Mouse (Mus musculus) lung, embryonic 14.5 days (tissue): ENCODE measurements around the gene Nfatc2ip. TPM values are rescaled to one million over a fixed set of nuclear protein-coding genes. Genes with fewer than 3 reads are reported as not detected.

Experiments
- ATAC-seq: fragments of 200-750 bp; cut with Nextera tagmentation; 2 replicates; pipeline ENCODE4 v1.8.0; 2017; ENCODE audit warnings: mild to moderate bottlenecking, moderate TSS enrichment, moderate library complexity; ENCODE audit not compliant: insufficient read depth
- DNase-seq: peaks from one replicate; pipeline ENCODE4 v3.0.0-alpha.2; 2015
- H3K27ac ChIP-seq: fragments of 300-500 bp; sonication (generic); 2 replicates; pipeline ENCODE4 v1.5.1; 2014; ENCODE audit warnings: low read depth, mild to moderate bottlenecking, moderate library complexity
- H3K27me3 ChIP-seq: fragments of 300-500 bp; sonication (generic); 2 replicates; pipeline ENCODE4 v1.6.1; 2014; ENCODE audit warnings: low read length, control low read depth; ENCODE audit not compliant: insufficient read depth
- H3K36me3 ChIP-seq: fragments of 300-500 bp; sonication (generic); 2 replicates; pipeline ENCODE4 v1.6.1; 2014; ENCODE audit warnings: control low read depth; ENCODE audit not compliant: insufficient read depth
- H3K4me1 ChIP-seq: fragments of 300-500 bp; sonication (generic); 2 replicates; pipeline ENCODE4 v1.6.1; 2014; ENCODE audit warnings: antibody characterized with exemption, control low read depth; ENCODE audit not compliant: insufficient read depth
- H3K4me2 ChIP-seq: fragments of 300-500 bp; sonication (generic); 2 replicates; pipeline ENCODE4 v1.6.1; 2014; ENCODE audit warnings: mild to moderate bottlenecking
- H3K4me3 ChIP-seq: fragments of 300-500 bp; sonication (generic); 2 replicates; pipeline ENCODE4 v1.5.1; 2014; ENCODE audit warnings: low read depth, low read length
- H3K9ac ChIP-seq: fragments of 300-500 bp; sonication (generic); 2 replicates; pipeline ENCODE4 v1.6.1; 2014
- H3K9me3 ChIP-seq: fragments of 300-500 bp; sonication (generic); 2 replicates; pipeline ENCODE4 v1.6.1; 2016; ENCODE audit warnings: low read depth, low read length, control low read depth
- CTCF ChIP-seq: IDR thresholded peaks from 2 replicates; pipeline ENCODE4 v1.5.1; 2016; ENCODE audit warnings: antibody characterized with exemption, low read depth
- WGBS: fragments of 180-500 bp; shearing (Covaris S2); extraction: QIAGEN DNeasy Blood & Tissue Kit; methylation state at CpG from one replicate; pipeline ENCODE4 v1.1.7; 2014; 5-methylcytosine and 5-hydroxymethylcytosine counted together
- polyA plus RNA-seq: library from polyadenylated mRNA; unstranded; fragments of >200 nt; fragmentation: Nextera tagmentation; extraction: Ambion mirVana; gene quantifications from 2 replicates; pipeline ENCODE4 v1.2.1, GENCODE M21; 2014

Nfatc2ip gene
- polyA plus RNA-seq, 1 experiment from 2014 or later, result 4.3 TPM

DNA sequence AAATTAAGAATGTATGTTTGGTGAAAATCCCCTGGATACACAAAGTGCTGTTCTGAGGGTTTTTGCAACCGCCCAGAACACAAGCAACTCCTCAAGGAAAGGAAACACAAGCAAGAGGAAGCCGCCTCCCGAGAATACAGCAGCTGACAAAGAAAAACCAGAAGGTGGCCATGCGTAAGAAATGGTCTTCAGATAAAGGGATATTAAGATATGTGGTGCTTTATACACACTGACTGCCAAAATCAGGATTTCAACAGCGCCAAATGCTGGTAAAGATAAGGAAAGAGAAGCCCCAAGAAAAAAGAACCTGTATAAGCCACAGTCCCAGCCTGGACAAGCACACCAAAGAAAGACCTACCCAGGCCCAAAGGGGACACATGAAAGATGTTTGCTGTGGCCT is 13.0 kb downstream of the Nfatc2ip start:
- Histone ChIP-seq H3K4me2 (no peak overlapping the region), H3K4me1 (no peaks in the 10 kb centered on the region), H3K27ac (no peak overlapping the region), H3K9me3 (no peaks in the 10 kb centered on the region), H3K4me3 (no peak overlapping the region), H3K27me3 (no peaks in the 10 kb centered on the region), H3K36me3 (peaks cover 39% of the 10 kb centered on the region), H3K9ac (no peak overlapping the region)
- DNase-seq (no peak), ATAC-seq (no peak)
- 86% methylated on average over 5 of the region's 5 CpGs for WGBS
- TF ChIP-seq CTCF, result no peak

DNA sequence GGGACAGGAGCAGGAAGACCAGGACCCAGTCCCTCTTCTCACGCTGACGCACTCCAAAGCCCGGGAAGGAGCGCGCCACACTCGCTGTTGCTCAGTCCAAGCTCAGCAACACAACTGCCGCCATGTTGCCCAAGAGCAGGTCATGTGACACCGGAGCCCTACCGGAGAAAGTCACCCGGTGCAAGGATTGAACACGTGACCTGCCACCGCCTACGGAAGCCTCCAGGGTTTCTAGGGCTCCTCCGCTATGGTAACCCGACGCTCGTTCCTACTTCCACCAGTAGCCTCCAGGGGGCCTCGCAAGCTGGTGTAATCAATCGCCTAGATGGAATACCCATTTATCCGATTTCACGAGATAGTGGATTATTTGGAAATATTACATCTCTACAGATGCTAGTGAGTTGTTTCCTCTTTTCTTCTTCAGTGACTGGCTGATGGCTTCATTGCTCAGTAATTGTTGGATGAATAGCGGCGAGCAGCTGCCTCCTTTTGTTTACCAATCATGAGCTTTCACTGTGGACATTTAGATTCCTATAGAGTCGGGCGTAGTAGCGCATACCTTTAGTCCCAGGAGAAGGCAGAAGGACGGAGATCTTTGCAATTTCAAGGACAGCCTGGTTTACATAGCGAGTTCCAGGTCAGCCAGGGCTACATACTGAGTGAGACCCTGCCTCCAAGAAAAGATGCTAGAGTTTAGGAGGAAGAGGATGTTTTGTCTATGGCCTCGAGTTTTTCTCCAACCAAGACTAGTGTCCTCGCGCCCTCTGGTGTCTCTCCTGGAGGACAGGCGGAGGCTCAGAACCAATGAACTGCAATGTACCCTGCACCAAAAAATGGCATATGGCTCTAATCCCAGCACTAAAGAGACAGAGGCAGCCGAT is 19.0 kb downstream of the Nfatc2ip start, which contains the start of gene Spns1:
TSS of gene Spns1 (minus strand) at position 173 of the 881 bp plus-strand sequence.
- Histone ChIP-seq H3K27ac (0 out of 2 replicates have a peak within 1 kb of the TSS, but pooled peaks have one; percentile 56), H3K9me3 (no peaks in the 10 kb centered on the region), H3K4me1 (no peaks in the 10 kb centered on the region), H3K4me2 (peak within 1 kb of the TSS; percentile 78), H3K4me3 (peak within 1 kb of the TSS; percentile 88), H3K9ac (peak within 1 kb of the TSS; percentile 82), H3K27me3 (no peaks in the 10 kb centered on the region), H3K36me3 (peaks cover 13% of the 10 kb centered on the region; the same call in 1 of the 2 replicates)
- TF ChIP-seq CTCF, result peak; percentile 93
- DNase-seq (peak; percentile 99), ATAC-seq (peak; percentile 97)
- under 1% methylated on average over 33 of the region's 33 CpGs for WGBS

DNA sequence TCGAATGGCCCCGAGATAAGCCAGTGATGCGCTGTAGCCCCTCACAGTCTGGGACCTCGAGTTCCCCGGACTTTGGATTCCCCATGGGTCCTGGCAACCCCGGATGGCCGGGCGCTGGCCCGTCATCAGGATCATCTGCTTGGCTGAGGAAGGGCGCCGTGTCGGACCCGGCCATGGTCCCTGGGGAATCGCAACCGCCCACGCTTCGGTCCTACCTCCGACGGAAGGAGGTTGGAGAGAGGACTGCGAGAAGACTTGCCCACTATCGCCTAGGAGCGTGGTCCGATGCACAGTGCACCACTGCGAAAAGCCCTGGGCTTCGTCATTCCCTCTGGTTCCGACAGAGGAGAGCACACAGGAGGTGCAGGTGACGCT is 19.6 kb downstream of the Nfatc2ip start:
- no peaks in the 10 kb centered on the region for H3K27me3 ChIP-seq
- H3K4me3 ChIP-seq, result peak overlapping the region; percentile 88
- under 1% methylated on average over 27 of the region's 27 CpGs for WGBS
- peak overlapping the region; percentile 82 for H3K9ac ChIP-seq
- DNase-seq (no peak), ATAC-seq (peak; percentile 21; the same call in 1 of the 2 replicates)
- H3K27ac ChIP-seq, result no peak overlapping the region
- H3K4me2 ChIP-seq, result peak overlapping the region; percentile 78
- H3K9me3 ChIP-seq, result no peaks in the 10 kb centered on the region
- no peaks in the 10 kb centered on the region for H3K4me1 ChIP-seq
- TF ChIP-seq CTCF, result no peak
- peaks cover 18% of the 10 kb centered on the region; the same call in 1 of the 2 replicates for H3K36me3 ChIP-seq

DNA sequence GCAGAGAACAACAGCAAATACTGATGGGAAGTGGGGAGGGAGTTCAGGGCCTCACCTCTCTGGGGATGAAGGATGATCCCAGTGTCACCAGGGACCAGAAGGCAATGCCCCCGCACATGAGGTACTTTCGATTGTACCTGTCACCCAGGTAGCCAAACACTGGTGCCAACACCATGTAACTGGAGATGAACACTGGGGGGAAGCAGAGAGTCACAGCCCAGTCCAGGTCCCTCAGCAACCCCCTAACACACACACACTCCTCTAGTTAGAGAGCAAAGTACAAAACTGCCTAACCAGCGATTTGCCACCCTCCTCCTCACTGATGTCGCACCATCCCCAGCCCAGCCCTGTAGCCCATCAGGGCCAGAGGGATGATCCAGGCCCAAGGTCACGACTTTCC is 21.5 kb downstream of the Nfatc2ip start:
- Histone ChIP-seq H3K4me3 (no peak overlapping the region), H3K4me1 (no peaks in the 10 kb centered on the region), H3K9me3 (no peaks in the 10 kb centered on the region), H3K27ac (no peak overlapping the region), H3K27me3 (no peaks in the 10 kb centered on the region), H3K4me2 (no peak overlapping the region), H3K9ac (no peak overlapping the region), H3K36me3 (peaks cover 36% of the 10 kb centered on the region)
- 63% methylated on average over 5 of the region's 5 CpGs for WGBS
- ATAC-seq, result no peak
- peak; percentile 15; the same call in 1 of the 2 replicates for TF ChIP-seq CTCF
- no peak for DNase-seq

DNA sequence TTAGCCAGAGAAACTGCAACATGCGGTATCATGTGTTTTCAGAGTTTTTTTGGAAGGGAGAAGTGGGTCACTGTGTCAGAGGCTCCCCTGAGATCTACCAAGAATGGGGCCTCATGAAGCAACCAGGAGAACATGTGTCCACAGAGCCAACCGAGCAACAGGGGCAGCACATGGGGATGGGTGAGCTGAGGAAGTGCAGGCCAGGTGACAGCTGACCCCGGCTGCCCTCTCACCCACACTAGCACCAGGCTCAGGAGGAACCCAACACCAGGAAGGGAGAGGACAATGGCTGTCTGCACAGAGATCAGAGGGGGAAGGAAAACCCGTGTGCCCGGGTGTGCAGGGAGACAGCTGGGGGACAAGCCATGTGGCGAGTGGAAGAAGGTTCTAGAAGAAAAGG is 22.0 kb downstream of the Nfatc2ip start:
- no peaks in the 10 kb centered on the region for H3K4me1 ChIP-seq

DNA sequence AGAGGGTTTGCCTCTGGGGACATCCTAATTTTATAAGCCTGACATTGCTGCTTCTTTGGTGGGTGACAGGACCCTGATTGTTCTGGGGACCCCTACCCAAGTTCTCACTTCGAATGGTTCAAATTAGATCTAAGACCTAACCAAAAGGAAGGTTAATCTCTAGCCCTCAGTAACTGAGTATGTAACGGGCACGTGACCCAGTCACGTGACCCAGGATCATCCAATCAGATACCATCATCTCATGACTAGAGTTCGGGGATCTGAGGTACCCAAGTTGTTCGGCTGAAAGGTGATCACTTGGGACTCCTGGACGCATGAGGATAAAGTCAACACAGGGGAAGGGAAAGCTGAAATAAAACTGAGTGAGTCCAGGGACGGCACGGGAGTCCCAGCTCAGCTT is 23.5 kb downstream of the Nfatc2ip start:
- Histone ChIP-seq H3K9me3 (no peaks in the 10 kb centered on the region), H3K4me2 (no peak overlapping the region), H3K9ac (no peak overlapping the region), H3K27me3 (no peaks in the 10 kb centered on the region), H3K27ac (no peak overlapping the region), H3K4me1 (no peaks in the 10 kb centered on the region), H3K36me3 (peaks cover 43% of the 10 kb centered on the region), H3K4me3 (no peak overlapping the region)
- no peak for DNase-seq
- no peak for TF ChIP-seq CTCF
- no peak for ATAC-seq
- WGBS, result 83% methylated on average over 9 of the region's 9 CpGs

More for the DNA sequence above, 22.0 kb downstream of the Nfatc2ip start:
- Histone ChIP-seq H3K9ac (no peak overlapping the region), H3K27ac (no peak overlapping the region), H3K4me3 (no peak overlapping the region), H3K27me3 (no peaks in the 10 kb centered on the region), H3K36me3 (peaks cover 41% of the 10 kb centered on the region), H3K9me3 (no peaks in the 10 kb centered on the region), H3K4me2 (no peak overlapping the region)
- WGBS, result 76% methylated on average over 6 of the region's 6 CpGs
- ATAC-seq (no peak), DNase-seq (no peak)
- no peak for TF ChIP-seq CTCF

DNA sequence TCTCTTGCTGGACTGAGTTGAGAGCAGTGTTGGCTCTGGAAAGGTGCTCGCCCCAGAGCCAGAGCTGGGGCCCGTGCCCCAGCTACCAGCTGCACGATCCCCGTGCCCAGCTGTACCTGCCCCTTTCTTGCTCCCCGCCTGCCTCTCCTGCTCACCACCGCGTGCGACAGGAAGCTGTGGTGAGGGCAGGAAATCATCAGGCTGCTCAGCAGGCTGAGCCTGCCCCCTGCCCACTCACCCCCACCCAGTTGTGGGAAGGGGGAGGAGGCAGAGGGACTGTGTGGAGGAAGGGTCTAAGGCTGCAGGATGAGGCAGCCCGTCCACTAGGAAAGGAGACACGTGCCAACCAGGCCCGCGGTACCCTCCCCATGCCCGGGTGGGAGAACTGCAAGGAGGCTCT is 27.1 kb downstream of the Nfatc2ip start, which contains the start of gene Lat:
TSS of gene Lat (minus strand) at position 178 of the 400 bp plus-strand sequence.
- Histone ChIP-seq H3K27me3 (no peaks in the 10 kb centered on the region), H3K4me1 (no peaks in the 10 kb centered on the region), H3K9ac (no peak within 1 kb of the TSS), H3K4me2 (no peak within 1 kb of the TSS), H3K9me3 (no peaks in the 10 kb centered on the region), H3K36me3 (peaks cover 40% of the 10 kb centered on the region), H3K27ac (no peak within 1 kb of the TSS), H3K4me3 (no peak within 1 kb of the TSS)
- DNase-seq (no peak), ATAC-seq (no peak)
- no peak for TF ChIP-seq CTCF
- WGBS, result 70% methylated on average over 12 of the region's 13 CpGs
